Mouse (Mus musculus) monocyte, adult 5-6 weeks (primary cell): ENCODE results near the gene Pnn. TPM values are rescaled to one million over a fixed set of nuclear protein-coding genes. Genes with fewer than 3 reads are reported as not detected.
"Not testable (repeated sequence)": the region's sequence is repeated elsewhere in the genome, so short reads cannot be mapped to it uniquely, and the experiment has no call there.

Experiments used
- ATAC-seq: fragments of 153-309, 156-312 bp; replicated peaks from 2 replicates; pipeline ENCODE4 v1.8.0; 2017; ENCODE audit warnings: mild to moderate bottlenecking; ENCODE audit not compliant: low TSS enrichment, insufficient number of reproducible peaks, severe bottlenecking, poor library complexity, low FRiP score
- total RNA-seq: library from RNA; stranded (forward); fragments of 200-1000, 200-491, 200-594 nt; gene quantifications from 3 replicates; pipeline ENCODE4 v1.2.3, GENCODE M21; 2017

Pnn gene
- total RNA-seq = 109 to 145 TPM (median 133 TPM) in 3 replicates

GRCm38 (mm10) chr12:59066448-59067077, at the start of gene Pnn:
Pnn (plus strand) TSS chr12:59066884.
- peak; percentile 99 for ATAC-seq

- ATAC-seq = no peak
These were observed 48.7 kb upstream of the Pnn start for GRCm38 (mm10) chr12:59017970-59018369.

GRCm38 (mm10) chr12:59019891-59020290, 46.8 kb upstream of the Pnn start:
- no peak for ATAC-seq

- ATAC-seq = peak; percentile 75
These were observed 45.4 kb upstream of the Pnn start for GRCm38 (mm10) chr12:59021306-59021705.

- ATAC-seq = no peak
These were observed 34.6 kb upstream of the Pnn start for GRCm38 (mm10) chr12:59032101-59032500.

- no peak for ATAC-seq
These were observed 27.3 kb upstream of the Pnn start for GRCm38 (mm10) chr12:59039162-59039970.

GRCm38 (mm10) chr12:59039971-59040844, 26.5 kb upstream of the Pnn start:
- peak; percentile 59; the same call in 1 of the 2 replicates for ATAC-seq

GRCm38 (mm10) chr12:59040851-59041250, 25.8 kb upstream of the Pnn start:
- ATAC-seq = no peak

GRCm38 (mm10) chr12:59052470-59052869, 14.2 kb upstream of the Pnn start:
- no peak for ATAC-seq

- no peak for ATAC-seq
These were observed 13.5 kb upstream of the Pnn start for GRCm38 (mm10) chr12:59053166-59053565.

GRCm38 (mm10) chr12:59053976-59054375, 12.7 kb upstream of the Pnn start:
- no peak for ATAC-seq

GRCm38 (mm10) chr12:59055196-59055850, 11.4 kb upstream of the Pnn start:
- no peak for ATAC-seq

- ATAC-seq = no peak
These were observed 10.5 kb upstream of the Pnn start for GRCm38 (mm10) chr12:59056222-59056621.

GRCm38 (mm10) chr12:59058242-59058641, 8.4 kb upstream of the Pnn start:
- ATAC-seq = not testable (repeated sequence)

- ATAC-seq = no peak
These were observed 6.4 kb upstream of the Pnn start for GRCm38 (mm10) chr12:59060322-59060721.

- ATAC-seq = peak; percentile 90
These were observed 5.6 kb upstream of the Pnn start, which contains the start of gene Trappc6b for GRCm38 (mm10) chr12:59060993-59061595. Trappc6b (minus strand) TSS chr12:59061472.

GRCm38 (mm10) chr12:59064837-59065236, 1.8 kb upstream of the Pnn start:
- no peak for ATAC-seq

GRCm38 (mm10) chr12:59065776-59066175, 908 bp upstream of the Pnn start:
- ATAC-seq = no peak
